Comparison of ENCODE assay signal across 24 mouse cellular contexts in genomic region chr13:13820234-13821123, GRCm38 (mm10). TPM values are rescaled to one million over a fixed set of nuclear protein-coding genes. Genes with fewer than 3 reads are reported as not detected.
DNase-seq lines count a peak whose midpoint lies in the region; ATAC-seq and TF ChIP-seq lines count a peak whose summit lies in the region.
"Had no signal": no experiment of that assay in that cellular context is flagged by ENCODE, and none has a peak within 500 bp of the region (broad histone marks: within the 10 kb centered on the region; RNA-seq: fewer than 3 reads in every experiment).

No protein-coding gene starts in this region.

- H3K4me2 ChIP-seq in hindbrain, embryonic 15.5 days = no peak overlapping the region
- H3K4me2 ChIP-seq in forebrain, embryonic 14.5 days (ENCODE audit: low read length) = no peak overlapping the region
- no peak overlapping the region for H3K4me2 ChIP-seq in neural tube, embryonic 14.5 days (ENCODE audit: low read depth, low read length)
- H3K4me2 ChIP-seq: limb, embryonic 15.5 days; lung, embryonic 14.5 days had no signal

- no peak for DNase-seq in hindbrain, embryonic 10.5 days (ENCODE audit: low spot score)
- DNase-seq in brain, embryonic 14.5 days (ENCODE audit: low read depth) = peak; percentile 60
- peak; percentile 41 for DNase-seq in forebrain, embryonic 14.5 days (ENCODE audit: low spot score)
- DNase-seq in frontal cortex, postnatal 25 days (ENCODE audit: low spot score in 2 of 2) = no peak
- no peak for DNase-seq in adrenal gland, postnatal 25 days
- no peak for DNase-seq in cerebellum, adult 9-11 months
- DNase-seq: adrenal gland, postnatal 14 days; cerebellum, adult 11 months; cerebellum, postnatal 10 days; gastrocnemius, adult 2 months; kidney, adult 18-20 months; kidney, postnatal 4 days; left cerebral cortex, postnatal 4 days; lung, embryonic 14.5 days; lung, postnatal 4 days; thymus, postnatal 25 days had no signal

- no peaks in the 10 kb centered on the region for H3K36me3 ChIP-seq in hindbrain, embryonic 15.5 days
- no peaks in the 10 kb centered on the region for H3K36me3 ChIP-seq in hindbrain, embryonic 10.5 days
- H3K36me3 ChIP-seq in forebrain, embryonic 14.5 days (ENCODE audit: control insufficient read depth, insufficient read depth, low read length) = no peaks in the 10 kb centered on the region
- H3K36me3 ChIP-seq in neural tube, embryonic 14.5 days (ENCODE audit: control insufficient read depth, insufficient read depth, low read length) = no peaks in the 10 kb centered on the region
- H3K36me3 ChIP-seq: limb, embryonic 15.5 days had no signal

- 0 out of 2 replicates have a peak, but pooled peaks cover 4% of the 10 kb centered on the region for H3K4me1 ChIP-seq in hindbrain, embryonic 15.5 days (replicated peaks)
- H3K4me1 ChIP-seq in hindbrain, embryonic 10.5 days (replicated peaks) = no peaks in the 10 kb centered on the region
- H3K4me1 ChIP-seq in forebrain, embryonic 14.5 days (ENCODE audit: control insufficient read depth, insufficient read depth, low read length) = no peaks in the 10 kb centered on the region
- H3K4me1 ChIP-seq in neural tube, embryonic 14.5 days (ENCODE audit: control insufficient read depth, insufficient read depth, low read length) = no peaks in the 10 kb centered on the region
- H3K4me1 ChIP-seq: limb, embryonic 15.5 days had no signal

- TF ChIP-seq POLR2A in brain, embryonic 14.5 days (IDR thresholded peaks at IDR 0.05; ENCODE audit: borderline replicate concordance, extremely low read depth, insufficient read depth, insufficient read length, poor library complexity, severe bottlenecking) = no peak

- H3K27me3 ChIP-seq in hindbrain, embryonic 15.5 days = no peaks in the 10 kb centered on the region
- no peaks in the 10 kb centered on the region for H3K27me3 ChIP-seq in hindbrain, embryonic 10.5 days (ENCODE audit: insufficient read depth, poor library complexity, severe bottlenecking)
- H3K27me3 ChIP-seq in forebrain, embryonic 14.5 days (replicated peaks; ENCODE audit: control insufficient read depth, insufficient read depth, low read length) = no peaks in the 10 kb centered on the region
- H3K27me3 ChIP-seq in neural tube, embryonic 14.5 days (ENCODE audit: control insufficient read depth, insufficient read depth, low read length) = no peaks in the 10 kb centered on the region
- H3K27me3 ChIP-seq: limb, embryonic 15.5 days had no signal

- peak; percentile 61; the same call in 1 of the 2 replicates for ATAC-seq in hindbrain, embryonic 15.5 days (ENCODE audit: low FRiP score, low read depth)
- ATAC-seq in forebrain, embryonic 14.5 days = peak; percentile 72; the same call in 1 of the 2 replicates
- ATAC-seq in neural tube, embryonic 14.5 days (ENCODE audit: low read depth) = peak; percentile 67
- ATAC-seq: activated CD4-positive, CD25-positive, alpha-beta regulatory T cell, adult 4 months had no signal

- H3K9me3 ChIP-seq in hindbrain, embryonic 15.5 days = no peaks in the 10 kb centered on the region
- H3K9me3 ChIP-seq in hindbrain, embryonic 10.5 days = no peaks in the 10 kb centered on the region
- H3K9me3 ChIP-seq in forebrain, embryonic 14.5 days (replicated peaks; ENCODE audit: control insufficient read depth, low read length) = no peaks in the 10 kb centered on the region
- no peaks in the 10 kb centered on the region for H3K9me3 ChIP-seq in neural tube, embryonic 14.5 days (ENCODE audit: control insufficient read depth, low read length)
- H3K9me3 ChIP-seq: limb, embryonic 15.5 days had no signal

- H3K4me3 ChIP-seq in hindbrain, embryonic 15.5 days = no peak overlapping the region
- H3K4me3 ChIP-seq in hindbrain, embryonic 10.5 days = no peak overlapping the region
- H3K4me3 ChIP-seq in forebrain, embryonic 14.5 days (ENCODE audit: low read depth, low read length) = no peak overlapping the region
- H3K4me3 ChIP-seq in neural tube, embryonic 14.5 days (ENCODE audit: low read depth, low read length) = no peak overlapping the region
- H3K4me3 ChIP-seq: gastrocnemius, adult 2 months; limb, embryonic 15.5 days had no signal

- TF ChIP-seq CTCF in brain, embryonic 14.5 days (IDR thresholded peaks at IDR 0.05; ENCODE audit: borderline replicate concordance, extremely low read depth, insufficient read depth, insufficient read length) = no peak

- H3K27ac ChIP-seq in hindbrain, embryonic 15.5 days (replicated peaks) = peak overlapping the region; percentile 30; the same call in 1 of the 2 replicates
- no peak overlapping the region for H3K27ac ChIP-seq in hindbrain, embryonic 10.5 days
- no peak overlapping the region for H3K27ac ChIP-seq in forebrain, embryonic 14.5 days (ENCODE audit: low read depth, low read length)
- H3K27ac ChIP-seq in neural tube, embryonic 14.5 days (ENCODE audit: low read depth, low read length) = no peak overlapping the region
- H3K27ac ChIP-seq: gastrocnemius, adult 2 months; limb, embryonic 15.5 days; liver, embryonic 14.5 days had no signal

- no peak overlapping the region for H3K9ac ChIP-seq in hindbrain, embryonic 15.5 days
- no peak overlapping the region for H3K9ac ChIP-seq in forebrain, embryonic 14.5 days (ENCODE audit: low read length)
- no peak overlapping the region for H3K9ac ChIP-seq in neural tube, embryonic 14.5 days (replicated peaks; ENCODE audit: low read depth, low read length)
- H3K9ac ChIP-seq: limb, embryonic 15.5 days; liver, embryonic 14.5 days; lung, embryonic 14.5 days had no signal

- WGBS in hindbrain, embryonic 15.5 days = 60% methylated on average over 7 of the region's 7 CpGs
- 81% methylated on average over 7 of the region's 7 CpGs for WGBS in hindbrain, embryonic 10.5 days
- 43% methylated on average over 7 of the region's 7 CpGs for WGBS in forebrain, embryonic 14.5 days
- WGBS in neural tube, embryonic 14.5 days = 60% methylated on average over 7 of the region's 7 CpGs

RNA-seq across cellular contexts. Expression of gene Gng4, which starts 36.6 kb away (rescaled TPM):
- 85.9 and 91.0 TPM in 2 replicates for polyA plus RNA-seq in hindbrain, embryonic 15.5 days (2015; fragmentation: Nextera tagmentation; extraction: Ambion mirVana)
- polyA plus RNA-seq in hindbrain, embryonic 10.5 days (2016; fragmentation: Nextera tagmentation; extraction: Ambion mirVana) = 1.7 and 2.9 TPM in 2 replicates
- 22.8 and 37.7 TPM in 2 replicates for polyA plus RNA-seq in brain, embryonic 14.5 days (2012; rRNA removed)
- polyA plus RNA-seq in forebrain, embryonic 14.5 days (2014; fragmentation: Nextera tagmentation; extraction: Ambion mirVana) = 23.5 and 29.1 TPM in 2 replicates
- 51.6 and 78.1 TPM in 2 replicates for polyA plus RNA-seq in neural tube, embryonic 14.5 days (2014; fragmentation: Nextera tagmentation; extraction: Ambion mirVana)
- 8.7 and 12.1 TPM in 2 replicates for total RNA-seq in adrenal gland, postnatal 25 days (2021)
- total RNA-seq: megakaryocyte-erythroid progenitor cell, adult 5-6 weeks; MEL had no signal
- polyA plus RNA-seq: spleen, adult 2 months had no signal

Comparison
In these comparisons a context has a peak if more than half of its experiments do, and no peak if none do; other contexts are left out.
1. DNase-seq: peak in brain, embryonic 14.5 days (single experiment) and forebrain, embryonic 14.5 days (single experiment); none in hindbrain, embryonic 10.5 days (single experiment), frontal cortex, postnatal 25 days (0 of 2), adrenal gland, postnatal 25 days (single experiment) and cerebellum, adult 9-11 months (single experiment).
2. Peak in every context shown above with its lines, with median percentiles within 50 percentile points of each other: ATAC-seq.